Mouse (Mus musculus): ENCODE data around the gene Cmtm6. TPM values are rescaled to one million over a fixed set of nuclear protein-coding genes. Genes with fewer than 3 reads are reported as not detected.

Cmtm6 gene
- polyA plus RNA-seq, 1 experiment from 2014 or later: 21.0 TPM

DNA sequence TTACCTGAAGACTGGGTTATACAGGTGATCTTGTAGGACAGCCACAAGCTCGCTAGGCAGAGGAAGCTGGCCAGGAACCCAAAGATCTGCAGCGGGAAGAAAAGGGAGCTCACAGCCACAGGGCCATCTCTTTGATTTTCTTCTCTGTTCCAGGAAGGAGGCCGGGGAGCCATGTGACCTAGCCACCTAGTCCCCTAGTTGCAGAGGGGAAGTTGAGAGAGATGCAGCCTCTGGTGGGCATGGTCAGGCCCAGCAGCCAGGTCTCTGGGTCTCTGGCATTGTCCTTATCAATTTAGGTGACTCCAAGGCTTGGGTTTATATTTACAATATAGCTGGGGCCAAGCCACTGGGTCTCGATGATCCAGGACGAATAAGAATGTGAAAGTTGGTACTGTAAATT, 27.9 kb downstream of the Cmtm6 start:
- Histone ChIP-seq H3K4me1 (ENCODE audit: control insufficient read depth, insufficient read depth, low read depth, low read length) (no peaks in the 10 kb centered on the region), H3K9ac (ENCODE audit: low read depth, low read length) (no peak overlapping the region), H3K4me3 (ENCODE audit: low read length) (no peak overlapping the region), H3K27ac (ENCODE audit: low read depth, low read length) (no peak overlapping the region), H3K4me2 (ENCODE audit: low read length) (no peak overlapping the region), H3K9me3 (ENCODE audit: control insufficient read depth, low read length) (no peaks in the 10 kb centered on the region), H3K27me3 (replicated peaks; ENCODE audit: control insufficient read depth, insufficient read depth, low read length) (0 out of 2 replicates have a peak, but pooled peaks cover 3% of the 10 kb centered on the region), H3K36me3 (ENCODE audit: control insufficient read depth, insufficient read depth, low read length) (no peaks in the 10 kb centered on the region)
- ATAC-seq: no peak
- 95% methylated on average over 5 of the region's 5 CpGs for WGBS

DNA sequence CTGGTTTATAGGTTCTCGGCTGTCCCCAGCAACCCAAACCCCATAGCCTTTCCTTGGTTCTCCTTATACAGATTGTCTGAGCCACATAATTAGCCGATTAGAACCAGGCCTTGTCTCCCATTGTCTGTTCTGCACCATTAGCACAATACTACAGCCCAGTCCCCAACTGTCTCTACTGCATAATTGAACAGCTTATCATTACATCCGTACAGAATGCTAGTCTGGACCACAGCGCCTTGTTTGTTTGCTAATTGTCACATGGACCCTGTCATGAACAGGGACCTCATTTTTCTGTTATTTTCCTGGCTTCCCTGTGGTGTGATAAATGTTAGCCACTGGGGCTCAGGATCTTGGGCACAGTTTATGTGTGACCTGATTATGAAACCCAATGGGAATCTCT, 29.0 kb downstream of the Cmtm6 start:
- no peak overlapping the region for H3K4me3 ChIP-seq (ENCODE audit: low read length)
- ATAC-seq: no peak
- H3K4me1 ChIP-seq (ENCODE audit: control insufficient read depth, insufficient read depth, low read depth, low read length): no peaks in the 10 kb centered on the region
- no peaks in the 10 kb centered on the region for H3K36me3 ChIP-seq (ENCODE audit: control insufficient read depth, insufficient read depth, low read length)
- no peak overlapping the region for H3K27ac ChIP-seq (ENCODE audit: low read depth, low read length)
- no peak overlapping the region for H3K4me2 ChIP-seq (ENCODE audit: low read length)
- 0 out of 2 replicates have a peak, but pooled peaks cover 5% of the 10 kb centered on the region for H3K27me3 ChIP-seq (replicated peaks; ENCODE audit: control insufficient read depth, insufficient read depth, low read length)
- no peaks in the 10 kb centered on the region for H3K9me3 ChIP-seq (ENCODE audit: control insufficient read depth, low read length)
- 67% methylated on average over 4 of the region's 4 CpGs for WGBS
- H3K9ac ChIP-seq (ENCODE audit: low read depth, low read length): no peak overlapping the region

DNA sequence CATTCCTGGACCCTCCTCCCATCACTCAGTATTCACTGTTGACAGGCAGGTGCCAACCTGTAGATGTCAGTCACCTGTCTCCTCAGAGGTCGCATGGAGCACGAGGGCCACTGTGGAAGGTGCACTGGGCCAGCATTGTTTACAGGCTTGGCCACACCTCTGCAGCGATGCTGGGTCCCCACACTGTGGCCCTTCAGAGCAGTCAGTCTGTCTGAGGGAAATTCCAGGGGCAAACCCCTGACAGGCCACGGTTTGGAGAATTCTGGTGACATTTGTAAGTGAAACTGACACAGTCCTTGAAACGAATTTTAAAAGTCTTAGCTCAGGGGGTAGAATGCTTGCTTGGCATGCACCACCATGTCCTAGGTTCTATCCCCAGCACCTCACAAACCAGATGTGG, 29.4 kb downstream of the Cmtm6 start:
- Histone ChIP-seq H3K27me3 (replicated peaks; ENCODE audit: control insufficient read depth, insufficient read depth, low read length) (0 out of 2 replicates have a peak, but pooled peaks cover 6% of the 10 kb centered on the region), H3K4me2 (ENCODE audit: low read length) (no peak overlapping the region), H3K9me3 (ENCODE audit: control insufficient read depth, low read length) (no peaks in the 10 kb centered on the region), H3K9ac (ENCODE audit: low read depth, low read length) (no peak overlapping the region), H3K27ac (ENCODE audit: low read depth, low read length) (no peak overlapping the region), H3K36me3 (ENCODE audit: control insufficient read depth, insufficient read depth, low read length) (no peaks in the 10 kb centered on the region), H3K4me3 (ENCODE audit: low read length) (no peak overlapping the region), H3K4me1 (ENCODE audit: control insufficient read depth, insufficient read depth, low read depth, low read length) (no peaks in the 10 kb centered on the region)
- no peak for ATAC-seq
- 87% methylated on average over 5 of the region's 5 CpGs for WGBS

DNA sequence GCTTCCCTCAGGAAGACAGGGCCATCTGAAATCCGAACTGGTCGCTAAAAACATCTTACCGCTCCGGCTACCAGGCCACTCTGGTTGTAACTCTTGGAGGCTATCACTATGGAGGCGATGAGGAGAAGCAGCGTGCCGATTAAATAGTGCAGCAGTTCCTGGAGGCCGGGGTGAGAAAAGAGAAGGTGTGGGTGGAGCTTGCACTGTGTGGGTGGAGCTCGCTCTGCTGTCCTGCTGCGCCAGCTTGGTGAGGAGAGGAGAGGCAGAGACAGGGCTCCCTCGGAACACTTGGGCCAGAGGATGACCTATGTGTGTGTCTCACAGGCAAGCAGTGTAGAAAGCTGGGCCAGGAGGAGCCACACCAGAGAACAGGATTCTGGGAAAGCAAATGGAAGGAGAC, 30.9 kb downstream of the Cmtm6 start:
- H3K4me3 ChIP-seq (ENCODE audit: low read length): no peak overlapping the region
- no peak for ATAC-seq
- 0 out of 2 replicates have a peak, but pooled peaks cover 6% of the 10 kb centered on the region for H3K27me3 ChIP-seq (replicated peaks; ENCODE audit: control insufficient read depth, insufficient read depth, low read length)
- no peaks in the 10 kb centered on the region for H3K4me1 ChIP-seq (ENCODE audit: control insufficient read depth, insufficient read depth, low read depth, low read length)
- no peak overlapping the region for H3K27ac ChIP-seq (ENCODE audit: low read depth, low read length)
- no peaks in the 10 kb centered on the region for H3K36me3 ChIP-seq (ENCODE audit: control insufficient read depth, insufficient read depth, low read length)
- 79% methylated on average over 11 of the region's 11 CpGs for WGBS
- no peak overlapping the region for H3K9ac ChIP-seq (ENCODE audit: low read depth, low read length)
- no peak overlapping the region for H3K4me2 ChIP-seq (ENCODE audit: low read length)
- H3K9me3 ChIP-seq (ENCODE audit: control insufficient read depth, low read length): 0 out of 2 replicates have a peak, but pooled peaks cover 3% of the 10 kb centered on the region

DNA sequence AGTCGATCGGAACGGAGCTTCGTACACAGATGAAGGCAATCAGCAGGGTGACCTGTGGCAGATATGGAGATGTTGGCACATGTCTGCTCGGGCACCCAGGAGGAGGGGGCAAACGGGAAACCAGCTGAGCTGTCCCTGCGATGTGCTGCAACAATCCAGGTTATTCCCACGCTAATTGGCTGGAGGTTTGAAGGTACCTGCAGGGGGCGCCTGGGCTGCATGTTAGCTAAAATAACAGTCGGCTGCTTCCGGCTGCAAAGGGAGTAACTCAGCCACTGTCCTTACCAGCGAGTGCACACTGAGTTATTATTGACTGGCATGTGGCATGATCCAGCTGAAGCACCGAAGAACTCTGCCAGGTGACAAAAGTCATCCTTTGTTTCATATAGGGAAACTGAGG, 32.4 kb downstream of the Cmtm6 start:
- 50% methylated on average over 13 of the region's 13 CpGs for WGBS
- Histone ChIP-seq H3K4me3 (ENCODE audit: low read length) (no peak overlapping the region), H3K9me3 (ENCODE audit: control insufficient read depth, low read length) (0 out of 2 replicates have a peak, but pooled peaks cover 3% of the 10 kb centered on the region), H3K36me3 (ENCODE audit: control insufficient read depth, insufficient read depth, low read length) (no peaks in the 10 kb centered on the region), H3K4me1 (ENCODE audit: control insufficient read depth, insufficient read depth, low read depth, low read length) (peaks cover 3% of the 10 kb centered on the region; the same call in 1 of the 2 replicates), H3K4me2 (ENCODE audit: low read length) (no peak overlapping the region), H3K27me3 (replicated peaks; ENCODE audit: control insufficient read depth, insufficient read depth, low read length) (0 out of 2 replicates have a peak, but pooled peaks cover 6% of the 10 kb centered on the region), H3K9ac (ENCODE audit: low read depth, low read length) (no peak overlapping the region), H3K27ac (ENCODE audit: low read depth, low read length) (no peak overlapping the region)
- ATAC-seq: no peak

DNA sequence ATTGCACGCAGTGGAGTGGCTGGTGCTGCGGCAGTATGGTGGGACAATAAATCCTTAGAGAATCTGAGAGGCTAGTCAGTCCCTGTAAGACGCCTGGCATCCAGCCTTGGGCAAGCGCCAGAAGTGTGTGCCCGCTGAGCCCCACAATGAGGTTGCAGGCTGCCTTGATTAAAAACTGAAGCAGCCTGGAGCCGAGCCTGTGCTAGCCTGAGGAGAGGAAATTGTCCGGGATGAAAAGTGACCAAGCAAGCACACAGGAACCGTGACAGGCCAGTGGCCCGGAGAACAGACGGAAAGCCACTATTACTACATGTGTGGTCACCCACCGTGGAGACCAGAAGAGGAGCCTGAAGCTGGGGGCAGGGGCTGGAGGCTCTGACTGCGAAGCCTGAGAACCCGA, 36.1 kb downstream of the Cmtm6 start:
- H3K27ac ChIP-seq (ENCODE audit: low read depth, low read length): 0 out of 2 replicates have a peak overlapping the region, but pooled peaks have one; percentile 39
- WGBS: 26% methylated on average over 13 of the region's 13 CpGs
- peaks cover 3% of the 10 kb centered on the region; the same call in 1 of the 2 replicates for H3K27me3 ChIP-seq (replicated peaks; ENCODE audit: control insufficient read depth, insufficient read depth, low read length)
- no peak overlapping the region for H3K9ac ChIP-seq (ENCODE audit: low read depth, low read length)
- peak; percentile 92 for ATAC-seq
- peaks cover 3% of the 10 kb centered on the region; the same call in 1 of the 2 replicates for H3K4me1 ChIP-seq (ENCODE audit: control insufficient read depth, insufficient read depth, low read depth, low read length)
- no peak overlapping the region for H3K4me3 ChIP-seq (ENCODE audit: low read length)
- no peak overlapping the region; the same call in 1 of the 2 replicates for H3K4me2 ChIP-seq (ENCODE audit: low read length)
- 0 out of 2 replicates have a peak, but pooled peaks cover 3% of the 10 kb centered on the region for H3K9me3 ChIP-seq (ENCODE audit: control insufficient read depth, low read length)
- H3K36me3 ChIP-seq (ENCODE audit: control insufficient read depth, insufficient read depth, low read length): no peaks in the 10 kb centered on the region

DNA sequence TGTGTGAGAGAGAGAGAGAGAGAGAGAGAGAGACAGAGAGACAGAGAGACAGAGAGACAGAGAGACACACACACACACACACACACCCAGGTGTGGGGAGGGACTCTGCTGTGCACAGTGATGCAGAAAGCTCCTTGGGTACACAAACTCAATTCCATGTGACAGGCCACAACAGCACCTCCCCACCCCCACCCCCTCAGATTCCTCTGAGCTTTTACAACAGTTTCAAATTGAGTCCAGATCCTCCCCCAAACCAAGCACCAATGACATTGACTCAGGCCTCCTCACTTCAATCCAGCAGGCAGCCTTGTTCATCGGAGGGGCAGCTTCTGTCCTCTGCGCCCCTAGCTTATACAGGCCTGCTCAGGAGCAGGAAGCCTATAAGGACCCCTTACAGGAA, 36.6 kb downstream of the Cmtm6 start:
- WGBS: 75% methylated on average over 2 of the region's 2 CpGs
- Histone ChIP-seq H3K27me3 (replicated peaks; ENCODE audit: control insufficient read depth, insufficient read depth, low read length) (peaks cover 3% of the 10 kb centered on the region; the same call in 1 of the 2 replicates), H3K4me1 (ENCODE audit: control insufficient read depth, insufficient read depth, low read depth, low read length) (peaks cover 3% of the 10 kb centered on the region; the same call in 1 of the 2 replicates), H3K9ac (ENCODE audit: low read depth, low read length) (no peak overlapping the region), H3K4me2 (ENCODE audit: low read length) (no peak overlapping the region), H3K27ac (ENCODE audit: low read depth, low read length) (no peak overlapping the region), H3K4me3 (ENCODE audit: low read length) (no peak overlapping the region), H3K36me3 (ENCODE audit: control insufficient read depth, insufficient read depth, low read length) (no peaks in the 10 kb centered on the region), H3K9me3 (ENCODE audit: control insufficient read depth, low read length) (0 out of 2 replicates have a peak, but pooled peaks cover 3% of the 10 kb centered on the region)
- ATAC-seq: 0 out of 2 replicates have a peak, but pooled peaks have one; percentile 16

DNA sequence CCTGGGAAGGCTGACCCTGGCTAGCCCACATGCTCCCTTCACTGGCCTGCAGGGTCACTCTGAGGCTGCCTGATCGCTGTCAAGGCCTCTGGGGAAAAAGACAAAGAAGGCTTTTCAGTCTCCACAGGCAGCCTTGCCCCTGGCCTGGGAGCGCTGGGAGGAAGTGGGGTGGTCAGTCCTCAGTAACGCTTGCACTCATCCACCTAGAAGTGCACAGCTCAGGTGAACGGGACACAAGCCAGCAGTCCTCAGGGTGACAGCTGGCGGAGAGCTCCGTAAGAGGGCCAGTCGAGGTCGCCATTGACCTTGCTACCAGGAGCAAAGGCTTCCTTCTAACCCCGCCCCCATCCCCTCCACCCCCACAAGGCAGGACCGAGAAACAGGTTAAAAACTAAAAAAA, 37.1 kb downstream of the Cmtm6 start:
- Histone ChIP-seq H3K4me3 (ENCODE audit: low read length) (no peak overlapping the region), H3K27me3 (replicated peaks; ENCODE audit: control insufficient read depth, insufficient read depth, low read length) (peaks cover 3% of the 10 kb centered on the region; the same call in 1 of the 2 replicates), H3K36me3 (ENCODE audit: control insufficient read depth, insufficient read depth, low read length) (no peaks in the 10 kb centered on the region), H3K9me3 (ENCODE audit: control insufficient read depth, low read length) (0 out of 2 replicates have a peak, but pooled peaks cover 3% of the 10 kb centered on the region), H3K4me2 (ENCODE audit: low read length) (no peak overlapping the region), H3K9ac (ENCODE audit: low read depth, low read length) (no peak overlapping the region), H3K27ac (ENCODE audit: low read depth, low read length) (no peak overlapping the region), H3K4me1 (ENCODE audit: control insufficient read depth, insufficient read depth, low read depth, low read length) (peaks cover 3% of the 10 kb centered on the region; the same call in 1 of the 2 replicates)
- WGBS: 60% methylated on average over 10 of the region's 10 CpGs
- ATAC-seq: no peak

DNA sequence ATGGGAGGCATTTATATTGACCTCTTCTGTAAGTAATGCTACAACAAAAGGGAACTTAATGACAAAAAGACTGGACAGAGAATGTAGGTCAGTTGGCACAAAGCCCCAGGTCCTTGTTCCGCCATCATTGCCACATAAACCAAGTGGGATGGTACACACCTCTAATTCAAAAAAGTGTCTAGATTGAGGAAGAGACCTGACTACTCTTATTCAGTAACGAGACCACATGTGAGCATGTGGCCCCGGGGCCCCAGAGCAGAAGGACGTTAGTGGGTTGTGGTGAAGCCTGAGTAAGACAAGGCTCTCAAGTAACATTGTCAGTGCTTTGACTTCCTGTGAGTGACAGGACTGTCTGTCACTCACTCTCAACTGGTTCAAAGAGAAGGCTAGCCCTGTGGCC, 39.3 kb downstream of the Cmtm6 start:
- Histone ChIP-seq H3K27ac (ENCODE audit: low read depth, low read length) (no peak overlapping the region), H3K36me3 (ENCODE audit: control insufficient read depth, insufficient read depth, low read length) (no peaks in the 10 kb centered on the region), H3K9ac (ENCODE audit: low read depth, low read length) (no peak overlapping the region), H3K4me3 (ENCODE audit: low read length) (no peak overlapping the region), H3K9me3 (ENCODE audit: control insufficient read depth, low read length) (0 out of 2 replicates have a peak, but pooled peaks cover 3% of the 10 kb centered on the region), H3K27me3 (replicated peaks; ENCODE audit: control insufficient read depth, insufficient read depth, low read length) (no peaks in the 10 kb centered on the region; the same call in 1 of the 2 replicates), H3K4me2 (ENCODE audit: low read length) (no peak overlapping the region), H3K4me1 (ENCODE audit: control insufficient read depth, insufficient read depth, low read depth, low read length) (peaks cover 5% of the 10 kb centered on the region; the same call in 1 of the 2 replicates)
- WGBS: 93% methylated on average over 4 of the region's 4 CpGs
- no peak for ATAC-seq

All from hindbrain, embryonic 16.5 days (tissue).